Mouse (Mus musculus): ENCODE data around the gene Stk10. TPM values are rescaled to one million over a fixed set of nuclear protein-coding genes. Genes with fewer than 3 reads are reported as not detected.

The Stk10 gene
- total RNA-seq, 1 experiment from 2014 or later: 14.5 TPM

Other genes with a start within 250 kb of the Stk10 start
- 9,215 and 11,792 TPM in 2 replicates for gene Hba-a1, start 249.8 kb upstream of the Stk10 start, total RNA-seq (2021)
- 2.8 and 3.2 TPM in 2 replicates for gene Hbq1b, start 246.3 kb upstream of the Stk10 start, total RNA-seq (2021)
- gene Hba-a2, start 236.8 kb upstream of the Stk10 start, total RNA-seq (2021): 8,335 and 10,867 TPM in 2 replicates
- 1.0 TPM in 1 of 2 replicates, not detected in the other for gene Hbq1a, start 233.2 kb upstream of the Stk10 start, total RNA-seq (2021)
- 8.9 and 11.1 TPM in 2 replicates for gene Sh3pxd2b, start 185.5 kb upstream of the Stk10 start, total RNA-seq (2021)
- gene Ubtd2, start 77.9 kb upstream of the Stk10 start, total RNA-seq (2021): 17.3 and 17.4 TPM in 2 replicates
- gene Efcab9, start 1.2 kb upstream of the Stk10 start, total RNA-seq (2021): 1.7 TPM in 1 of 2 replicates, not detected in the other
- gene Fbxw11, start 109.4 kb downstream of the Stk10 start, total RNA-seq (2021): 85.5 and 86.2 TPM in 2 replicates

Data from adrenal gland, postnatal 14 days (tissue).